Mouse (Mus musculus) testis, adult 2 months (tissue): Measurements from ENCODE around the gene Hcls1. TPM values are rescaled to one million over a fixed set of nuclear protein-coding genes. Genes with fewer than 3 reads are reported as not detected.

ENCODE experiments used
- H3K27ac ChIP-seq: fragments of 200-500 bp; 2 replicates; pipeline ENCODE4 v1.5.1; 2012; ENCODE audit warnings: low read depth, low read length; ENCODE audit not compliant: control insufficient read depth, insufficient read depth
- H3K27me3 ChIP-seq: fragments of 200-500 bp; 2 replicates; pipeline ENCODE4 v1.6.1; 2012; ENCODE audit warnings: mild to moderate bottlenecking, low read length, moderate library complexity; ENCODE audit not compliant: control insufficient read depth, insufficient read depth
- H3K36me3 ChIP-seq: fragments of 200-500 bp; 2 replicates; pipeline ENCODE4 v1.6.1; 2012; ENCODE audit warnings: mild to moderate bottlenecking, low read length; ENCODE audit not compliant: control insufficient read depth, insufficient read depth
- H3K4me1 ChIP-seq: fragments of 200-500 bp; 2 replicates; pipeline ENCODE4 v1.6.1; 2012; ENCODE audit warnings: low read length; ENCODE audit not compliant: control insufficient read depth, insufficient read depth
- H3K4me3 ChIP-seq: fragments of 200-500 bp; 2 replicates; pipeline ENCODE4 v1.5.1; 2012; ENCODE audit warnings: low read depth, mild to moderate bottlenecking, low read length, moderate library complexity, mixed read lengths; ENCODE audit not compliant: control insufficient read depth
- CTCF ChIP-seq: fragments of 200-500 bp; IDR thresholded peaks from 2 replicates; pipeline ENCODE4 v1.5.1; 2012; ENCODE audit warnings: low read depth, mild to moderate bottlenecking, inconsistent platforms, low read length, moderate library complexity; ENCODE audit not compliant: control insufficient read depth, insufficient read depth, insufficient replicate concordance
- POLR2A ChIP-seq: fragments of 200-500 bp; IDR thresholded peaks from 2 replicates; pipeline ENCODE4 v1.6.1; 2012; ENCODE audit warnings: low read depth, mild to moderate bottlenecking, inconsistent platforms, low read length, moderate library complexity; ENCODE audit not compliant: control insufficient read depth
- polyA plus RNA-seq: library from polyadenylated mRNA; depleted of rRNA; stranded (reverse); fragments of >200 nt; gene quantifications from 2 replicates; pipeline ENCODE4 v1.2.3, GENCODE M21; 2012

Gene Hcls1
- polyA plus RNA-seq, 1 experiment: 0.75 TPM

GRCm38 (mm10) chr16:36963415-36963814 lies 28.6 kb downstream of the Hcls1 start:
- Histone ChIP-seq H3K4me1 (no peaks in the 10 kb centered on the region), H3K27ac (no peak overlapping the region), H3K27me3 (no peaks in the 10 kb centered on the region), H3K36me3 (no peaks in the 10 kb centered on the region), H3K4me3 (no peak overlapping the region)
- TF ChIP-seq POLR2A: no peak

- H3K4me1 ChIP-seq: no peaks in the 10 kb centered on the region
- H3K27me3 ChIP-seq: no peaks in the 10 kb centered on the region
- no peak for TF ChIP-seq POLR2A
- TF ChIP-seq CTCF: no peak
- H3K36me3 ChIP-seq: no peaks in the 10 kb centered on the region
- H3K27ac ChIP-seq: no peak overlapping the region
- no peak overlapping the region for H3K4me3 ChIP-seq
Measured at GRCm38 (mm10) chr16:36979127-36979526, 44.3 kb downstream of the Hcls1 start.

- no peak for TF ChIP-seq POLR2A
- no peak for TF ChIP-seq CTCF
- Histone ChIP-seq H3K36me3 (no peaks in the 10 kb centered on the region), H3K27me3 (no peaks in the 10 kb centered on the region)
Measured at GRCm38 (mm10) chr16:36983796-36984195, 49.0 kb downstream of the Hcls1 start.

GRCm38 (mm10) chr16:36985636-36986042 lies 50.9 kb downstream of the Hcls1 start:
- H3K4me1 ChIP-seq: peaks cover 5% of the 10 kb centered on the region
- H3K36me3 ChIP-seq: no peaks in the 10 kb centered on the region
- no peak overlapping the region for H3K27ac ChIP-seq
- no peaks in the 10 kb centered on the region for H3K27me3 ChIP-seq
- H3K4me3 ChIP-seq: no peak overlapping the region
- TF ChIP-seq CTCF (no peak), POLR2A (no peak)

More at GRCm38 (mm10) chr16:36983796-36984195, 49.0 kb downstream of the Hcls1 start:
- no peaks in the 10 kb centered on the region for H3K4me1 ChIP-seq
- H3K4me3 ChIP-seq: no peak overlapping the region
- H3K27ac ChIP-seq: no peak overlapping the region

- TF ChIP-seq POLR2A (no peak), CTCF (no peak)
Measured at GRCm38 (mm10) chr16:36987399-36987798, 52.6 kb downstream of the Hcls1 start.

GRCm38 (mm10) chr16:36988066-36988465 lies 53.3 kb downstream of the Hcls1 start:
- Histone ChIP-seq H3K27ac (no peak overlapping the region), H3K4me1 (peaks cover 5% of the 10 kb centered on the region), H3K4me3 (no peak overlapping the region), H3K36me3 (no peaks in the 10 kb centered on the region), H3K27me3 (no peaks in the 10 kb centered on the region)
- TF ChIP-seq CTCF: no peak

More at GRCm38 (mm10) chr16:36987399-36987798, 52.6 kb downstream of the Hcls1 start:
- H3K4me3 ChIP-seq: no peak overlapping the region
- no peaks in the 10 kb centered on the region for H3K36me3 ChIP-seq
- H3K27ac ChIP-seq: no peak overlapping the region
- peaks cover 5% of the 10 kb centered on the region for H3K4me1 ChIP-seq
- H3K27me3 ChIP-seq: no peaks in the 10 kb centered on the region

GRCm38 (mm10) chr16:36989493-36989892 lies 54.7 kb downstream of the Hcls1 start:
- peaks cover 5% of the 10 kb centered on the region for H3K4me1 ChIP-seq
- H3K36me3 ChIP-seq: no peaks in the 10 kb centered on the region
- no peaks in the 10 kb centered on the region for H3K27me3 ChIP-seq
- H3K27ac ChIP-seq: no peak overlapping the region
- TF ChIP-seq CTCF: no peak
- TF ChIP-seq POLR2A: no peak
- H3K4me3 ChIP-seq: no peak overlapping the region

- TF ChIP-seq POLR2A (no peak), CTCF (no peak)
- no peaks in the 10 kb centered on the region for H3K36me3 ChIP-seq
- no peak within 1 kb of the TSS for H3K27ac ChIP-seq
- H3K4me3 ChIP-seq: no peak within 1 kb of the TSS
- H3K27me3 ChIP-seq: no peaks in the 10 kb centered on the region
- H3K4me1 ChIP-seq: peaks cover 5% of the 10 kb centered on the region
Measured at GRCm38 (mm10) chr16:36989999-36990625, 55.3 kb downstream of the Hcls1 start, which contains the start of gene Fbxo40. Gene Fbxo40 (minus strand): TSS chr16:36990467.
